Mouse (Mus musculus) liver, embryonic 11.5 days (tissue): Measurements from ENCODE around the gene Cyp46a1. TPM values are rescaled to one million over a fixed set of nuclear protein-coding genes. Genes with fewer than 3 reads are reported as not detected.
A peak's percentile ranks its signal among the peaks of the same experiment; 100 is the strongest.

ENCODE experiments used
- ATAC-seq: fragments of 200-750 bp; cut with Nextera tagmentation; replicated peaks from 2 replicates; pipeline ENCODE4 v1.8.0; 2017; ENCODE audit warnings: moderate number of reproducible peaks, mild to moderate bottlenecking, moderate TSS enrichment, moderate library complexity; ENCODE audit not compliant: low FRiP score
- DNase-seq: peaks from one replicate; pipeline ENCODE4 v3.0.0-alpha.2; 2017; ENCODE audit warnings: low spot score
- H3K27ac ChIP-seq: fragments of 300-500 bp; sonication (generic); 2 replicates; pipeline ENCODE4 v1.5.1; 2014; ENCODE audit warnings: mild to moderate bottlenecking, low read depth, low read length, control low read depth
- H3K27me3 ChIP-seq: fragments of 300-500 bp; sonication (generic); replicated peaks from 2 replicates; pipeline ENCODE4 v1.6.1; 2014; ENCODE audit warnings: low read length, mixed read lengths; ENCODE audit not compliant: control insufficient read depth, insufficient read depth
- H3K36me3 ChIP-seq: fragments of 300-500 bp; sonication (generic); 2 replicates; pipeline ENCODE4 v1.6.1; 2014; ENCODE audit warnings: mild to moderate bottlenecking, low read length, moderate library complexity, mixed read lengths; ENCODE audit not compliant: control insufficient read depth, insufficient read depth
- H3K4me1 ChIP-seq: fragments of 300-500 bp; sonication (generic); replicated peaks from 2 replicates; pipeline ENCODE4 v1.6.1; 2014; ENCODE audit warnings: low read length, mixed read lengths; ENCODE audit not compliant: control insufficient read depth, insufficient read depth
- H3K4me2 ChIP-seq: fragments of 300-500 bp; sonication (generic); 2 replicates; pipeline ENCODE4 v1.6.1; 2014; ENCODE audit warnings: mild to moderate bottlenecking, control low read depth, moderate library complexity
- H3K4me3 ChIP-seq: fragments of 300-500 bp; sonication (generic); 2 replicates; pipeline ENCODE4 v1.5.1; 2014; ENCODE audit warnings: low read depth, low read length, control low read depth
- H3K9ac ChIP-seq: fragments of 300-500 bp; sonication (generic); 2 replicates; pipeline ENCODE4 v1.6.1; 2014; ENCODE audit warnings: low read depth, low read length, control low read depth
- H3K9me3 ChIP-seq: fragments of 300-500 bp; sonication (generic); 2 replicates; pipeline ENCODE4 v1.6.1; 2016; ENCODE audit warnings: low read length, inconsistent platforms, mixed read lengths; ENCODE audit not compliant: control insufficient read depth
- WGBS: fragments of 180-500 bp; shearing (Covaris S2); extraction: QIAGEN DNeasy Blood & Tissue Kit; methylation state at CpG from one replicate; pipeline ENCODE4 v1.1.7; 2014; 5-methylcytosine and 5-hydroxymethylcytosine counted together
- polyA plus RNA-seq: library from polyadenylated mRNA; unstranded; fragments of >200 nt; fragmentation: Nextera tagmentation; extraction: Ambion mirVana; gene quantifications from 2 replicates; pipeline ENCODE4 v1.2.1, GENCODE M21; 2014

Gene Cyp46a1
- polyA plus RNA-seq, 1 experiment from 2014 or later: 2.2 TPM

GRCm38 (mm10) chr12:108294620-108295019 is 39.6 kb upstream of the Cyp46a1 start:
- Histone ChIP-seq H3K36me3 (no peaks in the 10 kb centered on the region), H3K27ac (no peak overlapping the region), H3K4me2 (no peak overlapping the region), H3K4me3 (no peak overlapping the region), H3K4me1 (peaks cover 3% of the 10 kb centered on the region; the same call in 1 of the 2 replicates), H3K27me3 (no peaks in the 10 kb centered on the region), H3K9ac (no peak overlapping the region), H3K9me3 (no peaks in the 10 kb centered on the region)
- 67% methylated on average over 3 of the region's 3 CpGs for WGBS
- DNase-seq (no peak), ATAC-seq (no peak)

GRCm38 (mm10) chr12:108297033-108297432 is 37.1 kb upstream of the Cyp46a1 start:
- Histone ChIP-seq H3K27me3 (no peaks in the 10 kb centered on the region), H3K4me3 (no peak overlapping the region), H3K9ac (no peak overlapping the region), H3K4me1 (peaks cover 3% of the 10 kb centered on the region; the same call in 1 of the 2 replicates), H3K4me2 (no peak overlapping the region), H3K36me3 (no peaks in the 10 kb centered on the region), H3K27ac (no peak overlapping the region), H3K9me3 (no peaks in the 10 kb centered on the region)
- no peak for DNase-seq
- ATAC-seq: no peak
- 70% methylated on average over 6 of the region's 6 CpGs for WGBS

GRCm38 (mm10) chr12:108301006-108301405 is 33.2 kb upstream of the Cyp46a1 start:
- WGBS: 80% methylated on average over 6 of the region's 6 CpGs
- ATAC-seq (no peak), DNase-seq (no peak)
- H3K36me3 ChIP-seq: no peaks in the 10 kb centered on the region
- no peaks in the 10 kb centered on the region for H3K9me3 ChIP-seq
- no peaks in the 10 kb centered on the region; the same call in 1 of the 2 replicates for H3K4me1 ChIP-seq
- H3K27ac ChIP-seq: no peak overlapping the region
- H3K27me3 ChIP-seq: peaks cover 21% of the 10 kb centered on the region
- H3K9ac ChIP-seq: no peak overlapping the region
- H3K4me3 ChIP-seq: no peak overlapping the region
- no peak overlapping the region for H3K4me2 ChIP-seq

- no peak overlapping the region for H3K27ac ChIP-seq
- ATAC-seq: no peak
- H3K4me1 ChIP-seq: no peaks in the 10 kb centered on the region; the same call in 1 of the 2 replicates
- H3K36me3 ChIP-seq: no peaks in the 10 kb centered on the region
- DNase-seq: no peak
- no peak overlapping the region for H3K9ac ChIP-seq
- WGBS: 55% methylated on average over 6 of the region's 6 CpGs
- H3K4me2 ChIP-seq: no peak overlapping the region
- H3K27me3 ChIP-seq: peaks cover 44% of the 10 kb centered on the region
- H3K4me3 ChIP-seq: no peak overlapping the region
- no peaks in the 10 kb centered on the region for H3K9me3 ChIP-seq
Observed at GRCm38 (mm10) chr12:108303778-108304365, 30.3 kb upstream of the Cyp46a1 start.

- H3K9me3 ChIP-seq: no peaks in the 10 kb centered on the region
- no peaks in the 10 kb centered on the region; the same call in 1 of the 2 replicates for H3K4me1 ChIP-seq
- no peak for DNase-seq
- no peak overlapping the region for H3K27ac ChIP-seq
- WGBS: 59% methylated on average over 8 of the region's 8 CpGs
- H3K4me2 ChIP-seq: no peak overlapping the region
- ATAC-seq: no peak
- peaks cover 44% of the 10 kb centered on the region for H3K27me3 ChIP-seq
- no peaks in the 10 kb centered on the region for H3K36me3 ChIP-seq
- H3K4me3 ChIP-seq: no peak overlapping the region
- H3K9ac ChIP-seq: no peak overlapping the region
Observed at GRCm38 (mm10) chr12:108305172-108305571, 29.0 kb upstream of the Cyp46a1 start.

GRCm38 (mm10) chr12:108305812-108306794 is 28.1 kb upstream of the Cyp46a1 start, which contains the start of gene Hhipl1:
Gene Hhipl1, plus strand, starts transcription at chr12:108306270.
- H3K27ac ChIP-seq: no peak within 1 kb of the TSS
- no peaks in the 10 kb centered on the region for H3K9me3 ChIP-seq
- no peaks in the 10 kb centered on the region; the same call in 1 of the 2 replicates for H3K4me1 ChIP-seq
- peak within 1 kb of the TSS; percentile 80 for H3K4me2 ChIP-seq
- peak within 1 kb of the TSS; percentile 52 for H3K4me3 ChIP-seq
- 3% methylated on average over 62 of the region's 67 CpGs for WGBS
- peak within 1 kb of the TSS; percentile 56 for H3K9ac ChIP-seq
- H3K36me3 ChIP-seq: no peaks in the 10 kb centered on the region
- peaks cover 44% of the 10 kb centered on the region for H3K27me3 ChIP-seq
- ATAC-seq: 0 out of 2 replicates have a peak, but pooled peaks have one; percentile 16
- no peak for DNase-seq

GRCm38 (mm10) chr12:108307553-108307952 is 26.6 kb upstream of the Cyp46a1 start:
- no peaks in the 10 kb centered on the region for H3K9me3 ChIP-seq
- 21% methylated on average over 14 of the region's 14 CpGs for WGBS
- H3K27ac ChIP-seq: no peak overlapping the region
- no peaks in the 10 kb centered on the region for H3K36me3 ChIP-seq
- H3K9ac ChIP-seq: no peak overlapping the region
- ATAC-seq (no peak), DNase-seq (no peak)
- H3K4me1 ChIP-seq: no peaks in the 10 kb centered on the region; the same call in none of the 2 replicates
- peaks cover 44% of the 10 kb centered on the region for H3K27me3 ChIP-seq
- no peak overlapping the region for H3K4me3 ChIP-seq
- no peak overlapping the region for H3K4me2 ChIP-seq

- Histone ChIP-seq H3K4me2 (no peak overlapping the region), H3K4me1 (no peaks in the 10 kb centered on the region; the same call in none of the 2 replicates), H3K9ac (no peak overlapping the region), H3K9me3 (no peaks in the 10 kb centered on the region), H3K27ac (no peak overlapping the region), H3K4me3 (no peak overlapping the region), H3K27me3 (peaks cover 44% of the 10 kb centered on the region), H3K36me3 (no peaks in the 10 kb centered on the region)
- 83% methylated on average over 16 of the region's 16 CpGs for WGBS
- DNase-seq (no peak), ATAC-seq (no peak)
Observed at GRCm38 (mm10) chr12:108308363-108308856, 25.8 kb upstream of the Cyp46a1 start.
